Mouse (Mus musculus) bone marrow macrophage, adult 2 months (primary cell): Measurements from ENCODE around the gene Ifit1. TPM values are rescaled to one million over a fixed set of nuclear protein-coding genes. Genes with fewer than 3 reads are reported as not detected.
A peak's percentile ranks its signal among the peaks of the same experiment; 100 is the strongest.

Experiments
- H3K27ac ChIP-seq: 2 replicates; pipeline ENCODE4 v1.5.1; 2012; ENCODE audit warnings: low read depth, low read length; ENCODE audit not compliant: insufficient read depth
- H3K4me1 ChIP-seq: 2 replicates; pipeline ENCODE4 v1.6.1; 2012; ENCODE audit warnings: low read length; ENCODE audit not compliant: control insufficient read depth, insufficient read depth
- H3K4me3 ChIP-seq: 2 replicates; pipeline ENCODE4 v1.5.1; 2012; ENCODE audit warnings: mild to moderate bottlenecking, low read length, moderate library complexity; ENCODE audit not compliant: insufficient read depth
- CTCF ChIP-seq: IDR thresholded peaks from 2 replicates; pipeline ENCODE4 v1.5.1; 2012; ENCODE audit warnings: low read depth, mild to moderate bottlenecking, low read length, moderate library complexity
- POLR2A ChIP-seq: IDR thresholded peaks from 2 replicates; pipeline ENCODE4 v1.6.1; 2012; ENCODE audit warnings: mild to moderate bottlenecking, low read depth, low read length, borderline replicate concordance
- polyA plus RNA-seq: library from polyadenylated mRNA; stranded (reverse); fragments of >200 nt; gene quantifications from 2 replicates; pipeline ENCODE4 v1.2.4, GENCODE M21; 2012; ENCODE audit not compliant: missing spikeins, insufficient read depth, insufficient read length

Gene Ifit1
- polyA plus RNA-seq, 1 experiment, result 46.3 TPM

- Histone ChIP-seq H3K4me3 (no peak overlapping the region), H3K27ac (no peak overlapping the region), H3K4me1 (peaks cover 2% of the 10 kb centered on the region; the same call in 1 of the 2 replicates)
- TF ChIP-seq POLR2A (no peak), CTCF (no peak)
Observed at GRCm38 (mm10) chr19:34655227-34655805, 14.6 kb downstream of the Ifit1 start.

GRCm38 (mm10) chr19:34656511-34657298 lies 16.0 kb downstream of the Ifit1 start:
- Histone ChIP-seq H3K27ac (no peak overlapping the region), H3K4me3 (no peak overlapping the region), H3K4me1 (peaks cover 2% of the 10 kb centered on the region; the same call in 1 of the 2 replicates)
- TF ChIP-seq CTCF (no peak), POLR2A (no peak)

- H3K4me3 ChIP-seq, result peak overlapping the region; percentile 57
- H3K4me1 ChIP-seq, result peaks cover 2% of the 10 kb centered on the region; the same call in 1 of the 2 replicates
- H3K27ac ChIP-seq, result no peak overlapping the region
- TF ChIP-seq POLR2A, result no peak
- no peak; the same call in 1 of the 2 replicates for TF ChIP-seq CTCF
Observed at GRCm38 (mm10) chr19:34662067-34662507, 21.4 kb downstream of the Ifit1 start.

GRCm38 (mm10) chr19:34662740-34663139 lies 22.1 kb downstream of the Ifit1 start:
- Histone ChIP-seq H3K27ac (no peak overlapping the region), H3K4me1 (peaks cover 2% of the 10 kb centered on the region; the same call in 1 of the 2 replicates), H3K4me3 (no peak overlapping the region)
- TF ChIP-seq POLR2A (no peak), CTCF (no peak)

GRCm38 (mm10) chr19:34666127-34666526 lies 25.5 kb downstream of the Ifit1 start:
- Histone ChIP-seq H3K27ac (no peak overlapping the region), H3K4me1 (peaks cover 2% of the 10 kb centered on the region; the same call in 1 of the 2 replicates), H3K4me3 (no peak overlapping the region)
- peak; percentile 88 for TF ChIP-seq CTCF
- no peak for TF ChIP-seq POLR2A

- TF ChIP-seq CTCF, result no peak
- TF ChIP-seq POLR2A, result no peak
- Histone ChIP-seq H3K4me1 (peaks cover 2% of the 10 kb centered on the region; the same call in 1 of the 2 replicates), H3K4me3 (no peak overlapping the region), H3K27ac (no peak overlapping the region)
Observed at GRCm38 (mm10) chr19:34673476-34673875, 32.8 kb downstream of the Ifit1 start.

GRCm38 (mm10) chr19:34678428-34678827 lies 37.8 kb downstream of the Ifit1 start:
- Histone ChIP-seq H3K27ac (no peak overlapping the region), H3K4me3 (no peak overlapping the region), H3K4me1 (peaks cover 6% of the 10 kb centered on the region; the same call in 1 of the 2 replicates)
- TF ChIP-seq CTCF (no peak), POLR2A (no peak)

GRCm38 (mm10) chr19:34684857-34685256 lies 44.2 kb downstream of the Ifit1 start:
- no peak overlapping the region for H3K27ac ChIP-seq
- TF ChIP-seq POLR2A, result no peak
- peak; percentile 28; the same call in 1 of the 2 replicates for TF ChIP-seq CTCF
- peaks cover 3% of the 10 kb centered on the region; the same call in 1 of the 2 replicates for H3K4me1 ChIP-seq
- no peak overlapping the region for H3K4me3 ChIP-seq

- peaks cover 3% of the 10 kb centered on the region; the same call in 1 of the 2 replicates for H3K4me1 ChIP-seq
- no peak overlapping the region for H3K4me3 ChIP-seq
- H3K27ac ChIP-seq, result no peak overlapping the region
- TF ChIP-seq CTCF (no peak), POLR2A (no peak)
Observed at GRCm38 (mm10) chr19:34685530-34685929, 44.9 kb downstream of the Ifit1 start.

- Histone ChIP-seq H3K27ac (no peak overlapping the region), H3K4me3 (no peak overlapping the region), H3K4me1 (no peaks in the 10 kb centered on the region; the same call in 1 of the 2 replicates)
- no peak for TF ChIP-seq CTCF
- TF ChIP-seq POLR2A, result no peak
Observed at GRCm38 (mm10) chr19:34691402-34691801, 50.7 kb downstream of the Ifit1 start.
